Mouse (Mus musculus): ENCODE measurements around the gene Ubr4. TPM values are rescaled to one million over a fixed set of nuclear protein-coding genes. Genes with fewer than 3 reads are reported as not detected.
"Not testable (repeated sequence)": the region's sequence is repeated elsewhere in the genome, so short reads cannot be mapped to it uniquely, and the experiment has no call there.

Gene Ubr4
- total RNA-seq, 2 experiments from 2014 or later, result 107 to 109 TPM

DNA sequence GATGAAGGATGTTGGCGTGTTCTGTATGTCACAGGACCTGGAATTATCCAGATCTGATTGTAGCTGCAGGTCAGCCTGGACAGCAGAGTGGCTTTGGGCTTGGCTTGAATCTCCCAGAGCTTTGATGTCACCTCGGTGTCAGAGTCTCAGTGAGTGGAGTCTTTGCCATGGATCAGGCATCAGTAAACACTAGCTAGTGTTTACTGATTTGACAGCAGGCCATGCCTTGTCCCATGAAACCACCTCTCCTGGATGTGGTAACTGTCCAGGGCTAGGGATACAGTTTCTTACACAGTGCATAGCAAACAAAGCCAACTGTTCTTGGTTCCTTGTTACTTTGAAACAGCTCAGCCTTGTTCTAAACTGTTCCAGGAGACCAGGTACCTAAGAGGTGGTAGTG, 159.1 kb downstream of the Ubr4 start:
- DNase-seq, result no peak
- intact Hi-C loops (cut with DNase I), result no loop called here

DNA sequence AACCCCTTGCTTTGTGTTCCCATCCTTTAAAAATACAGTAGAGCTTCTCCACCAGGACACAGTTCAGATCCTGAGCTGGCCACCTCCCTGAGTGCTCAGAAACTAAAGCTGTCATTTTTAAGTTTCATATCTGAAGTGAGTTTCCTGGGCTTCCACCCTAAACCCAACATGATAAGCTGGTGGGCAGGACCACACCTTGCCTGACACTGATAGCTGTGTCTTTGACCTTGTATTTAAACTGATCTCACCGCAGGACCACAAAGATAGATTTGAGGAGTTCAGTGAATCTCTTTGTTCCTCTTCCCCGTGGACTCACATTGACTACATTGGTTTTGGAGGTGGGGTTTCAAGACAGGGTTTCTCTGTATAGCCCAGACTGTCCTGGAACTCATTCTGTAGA, 160.6 kb downstream of the Ubr4 start:
- no peak for DNase-seq
- intact Hi-C loops (cut with DNase I), result no loop called here

DNA sequence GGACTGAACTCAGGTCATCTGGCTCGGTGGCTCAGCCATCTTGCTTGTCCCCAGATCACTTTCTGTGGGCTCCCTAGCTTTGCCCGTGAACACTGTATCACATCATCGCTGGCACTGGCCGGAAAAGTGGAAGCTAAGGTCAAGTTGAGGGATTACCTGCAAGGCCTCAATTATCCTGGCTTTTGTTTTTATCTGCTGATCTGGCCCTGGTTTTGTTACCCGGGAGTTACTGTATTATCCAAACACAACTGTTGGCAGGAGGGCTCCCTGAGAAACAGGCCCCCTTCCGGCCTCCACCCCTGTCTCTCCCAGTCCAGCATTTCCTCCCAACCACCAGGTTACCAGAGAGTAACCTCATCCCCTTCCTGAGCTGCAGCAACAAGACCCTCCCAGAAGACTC, 166.8 kb downstream of the Ubr4 start:
- intact Hi-C loops (cut with DNase I), result no loop called here

DNA sequence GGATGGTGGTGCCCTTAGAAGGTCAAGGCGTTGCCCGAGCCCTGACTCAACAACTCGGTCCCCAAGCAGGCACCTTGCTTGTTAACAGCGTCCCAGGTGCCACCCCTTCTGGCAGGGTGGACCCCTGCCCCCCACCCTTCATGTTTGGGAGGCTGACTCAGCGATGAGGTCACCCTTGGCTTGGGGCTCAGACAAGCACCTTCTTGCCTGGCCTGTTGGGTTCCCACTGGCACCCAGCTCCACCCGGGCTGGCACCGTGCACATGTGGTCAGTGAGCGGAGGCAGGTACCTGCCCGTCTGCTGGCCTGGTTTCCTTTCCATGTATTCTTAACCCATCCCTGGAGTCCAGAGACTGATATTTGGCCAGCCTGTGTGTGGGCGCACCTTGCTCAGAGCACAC, 169.5 kb downstream of the Ubr4 start:
- intact Hi-C loops (cut with DNase I), result no loop called here

More for the DNA sequence above, 166.8 kb downstream of the Ubr4 start:
- DNase-seq, result no peak

DNA sequence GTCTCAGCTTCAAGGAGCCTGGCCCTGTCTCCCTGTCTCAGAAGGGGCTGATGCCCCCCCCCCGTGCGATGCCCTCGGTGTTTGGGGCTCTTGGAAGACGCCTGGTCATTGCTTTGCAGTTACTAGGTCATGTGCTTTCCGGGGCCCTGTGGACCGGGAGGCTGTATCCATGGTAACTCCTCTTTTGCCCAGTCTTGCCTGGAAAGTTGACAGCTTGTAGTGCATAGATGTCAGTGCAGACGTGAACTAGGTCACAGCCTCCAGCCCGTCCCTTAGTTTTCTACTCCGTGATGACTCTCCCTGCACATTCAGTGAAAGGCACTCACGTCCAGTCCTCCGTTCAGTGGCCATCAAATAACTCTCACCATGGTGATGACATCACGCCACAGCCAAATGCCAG, 174.1 kb downstream of the Ubr4 start:
- intact Hi-C loops (cut with DNase I), result no loop called here
- no peak for DNase-seq

More for the DNA sequence above, 169.5 kb downstream of the Ubr4 start:
- no peak for DNase-seq

DNA sequence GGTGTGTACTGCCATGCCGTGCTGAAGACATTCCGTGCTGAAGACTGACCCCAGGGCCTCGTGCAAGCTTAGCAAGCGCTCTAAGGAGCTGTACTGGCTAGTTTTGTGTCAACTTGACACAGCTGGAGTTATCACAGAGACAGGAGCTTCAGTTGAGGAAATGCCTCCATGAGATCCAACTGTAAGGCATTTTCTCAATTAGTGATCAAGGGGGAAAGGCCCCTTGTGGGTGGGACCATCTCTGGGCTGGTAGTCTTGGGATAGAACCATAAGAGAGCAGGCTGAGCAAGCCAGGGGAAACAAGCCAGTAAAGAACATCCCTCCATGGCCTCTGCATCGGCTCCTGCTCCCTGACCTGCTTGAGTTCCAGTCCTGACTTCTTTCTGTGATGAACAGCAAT, 177.8 kb downstream of the Ubr4 start, which contains the start of gene Iffo2:
Gene Iffo2 (plus strand): TSS at position 301 of the 400 bp plus-strand sequence.
- intact Hi-C loops (cut with DNase I); DNase-seq: not testable (repeated sequence)

DNA sequence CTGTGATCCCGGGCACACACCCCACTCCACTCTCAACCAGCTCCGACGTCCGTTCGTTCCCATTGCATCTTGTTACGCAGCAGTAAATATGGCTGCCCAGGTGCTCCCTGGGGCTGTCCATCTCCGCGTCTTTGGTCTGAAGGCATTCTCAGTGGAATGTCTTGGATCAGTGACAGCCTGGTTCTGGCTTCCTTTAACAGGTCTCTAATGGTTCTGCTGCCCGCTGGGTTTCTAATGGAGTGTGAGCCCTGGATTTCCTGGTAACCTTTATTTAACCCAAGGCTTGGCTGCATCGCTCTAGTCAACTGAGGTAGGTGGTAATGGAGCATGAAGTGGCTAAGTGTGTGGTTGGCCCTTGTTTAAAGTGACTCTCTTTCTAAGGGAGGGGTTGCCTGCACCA, 179.7 kb downstream of the Ubr4 start:
- DNase-seq, result no peak
- intact Hi-C loops (cut with DNase I), result no loop called here

DNA sequence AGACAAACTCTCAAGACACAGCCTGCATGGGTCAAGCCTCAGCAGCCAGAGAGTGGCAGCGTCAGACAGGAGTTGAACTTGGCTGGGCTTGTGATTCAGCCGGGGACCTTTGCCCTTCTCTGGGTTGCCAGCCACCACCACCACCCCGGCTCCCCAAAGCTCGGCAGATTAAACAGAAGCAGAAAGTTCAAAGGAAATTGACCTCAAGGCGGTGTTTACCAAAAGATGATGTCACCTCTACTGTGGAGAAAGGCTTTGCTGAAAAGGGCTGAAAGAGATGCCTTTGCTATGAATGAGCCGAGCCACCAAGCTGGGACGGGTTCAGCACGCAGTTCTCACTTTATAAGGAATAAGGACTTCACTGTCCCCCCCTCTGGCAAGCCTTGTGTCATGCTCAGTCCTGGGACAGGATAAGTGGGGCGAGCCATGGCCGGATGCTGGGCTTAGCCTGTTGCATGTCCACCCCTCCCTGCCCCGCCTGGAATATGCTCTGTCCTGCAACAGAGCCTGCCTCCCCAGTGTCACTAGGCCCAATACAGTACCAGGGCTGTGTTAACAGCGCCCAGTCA, 182.8 kb downstream of the Ubr4 start:
- peak; percentile 33 to 49 for DNase-seq
- intact Hi-C loops (cut with DNase I), result no loop called here

DNA sequence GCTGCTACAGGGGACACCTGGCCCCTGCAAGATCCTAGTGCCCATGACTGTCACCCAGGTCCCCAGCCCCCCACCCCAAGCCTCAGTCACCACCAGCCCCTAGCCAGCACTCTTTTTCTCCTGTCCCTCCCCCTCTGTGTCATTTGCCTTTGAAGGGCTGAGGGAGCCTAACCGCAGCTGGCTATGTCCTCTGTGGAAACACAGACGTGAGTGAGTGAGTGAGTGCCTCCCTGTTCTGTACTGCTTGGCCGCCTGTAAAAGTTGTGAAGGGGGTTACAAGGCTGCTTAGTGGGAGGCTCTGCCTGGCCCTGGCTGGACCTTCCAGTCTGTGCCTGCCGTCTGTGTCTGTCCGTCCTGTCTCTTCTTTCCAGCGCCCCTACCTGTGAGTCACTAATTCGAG, 183.3 kb downstream of the Ubr4 start:
- intact Hi-C loops (cut with DNase I), result no loop called here
- DNase-seq, result no peak

DNA sequence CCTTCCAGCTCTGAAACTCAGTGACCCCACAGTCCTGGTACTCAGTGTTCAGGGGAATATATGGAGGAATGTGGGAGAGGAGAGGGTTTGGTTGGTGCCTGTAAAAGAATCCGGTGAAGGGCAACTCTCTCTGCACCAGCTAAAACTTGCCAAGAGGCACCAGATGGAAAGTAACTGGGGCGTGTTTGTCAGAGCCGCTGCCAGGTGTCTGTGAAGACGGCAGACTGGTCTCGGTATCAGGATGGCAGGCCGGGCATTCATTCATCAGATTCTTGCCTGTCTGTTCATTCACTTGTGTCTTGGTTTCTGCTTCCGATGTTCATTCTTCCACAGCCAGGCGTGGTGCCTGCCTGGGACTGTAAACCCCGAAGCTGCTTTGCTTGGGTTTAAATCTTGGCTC, 184.3 kb downstream of the Ubr4 start:
- intact Hi-C loops (cut with DNase I), result no loop called here
- no peak for DNase-seq

Small RNAs within 50 kb of the gene (microRNA-seq; reads per million reads assigned to microRNA genes)
- gene Gm24245 (ENCODE audit: borderline number of aligned reads in 2 of 2) (0 reads per million in 2 experiments), gene Gm25732 (ENCODE audit: borderline number of aligned reads in 2 of 2) (0 to 1.3 reads per million in 2 experiments)

Other genes starting within 250 kb of the Ubr4 start
- 100 to 1,000 TPM; 679 to 769 TPM for gene Minos1, start 221.5 kb upstream of the Ubr4 start, total RNA-seq (2021)
- 100 to 1,000 TPM; 393 to 443 TPM for gene Capzb, start 159.7 kb upstream of the Ubr4 start, total RNA-seq (2021)
- 1 to 10 TPM; 6.4 to 7.4 TPM for gene Pqlc2, start 41.9 kb upstream of the Ubr4 start, total RNA-seq (2021)
- 10 to 100 TPM; 52.5 to 53.3 TPM for gene Akr7a5, start 41.9 kb upstream of the Ubr4 start, total RNA-seq (2021)
- gene Mrto4, start within 50 bp of the Ubr4 start, total RNA-seq (2021), result 10 to 100 TPM; 26.8 to 28.6 TPM
- 10 to 100 TPM; 50.2 to 50.6 TPM for gene Emc1, start within 50 bp of the Ubr4 start, total RNA-seq (2021)
- 1 to 10 TPM; 5.7 to 6.0 TPM for gene Iffo2, start 177.9 kb downstream of the Ubr4 start, total RNA-seq (2021)

All from heart, postnatal 36 days (tissue).